Mouse (Mus musculus) embryonic fibroblast, embryonic 13.5 days (primary cell): ENCODE measurements around the gene 1500011B03Rik.

Experiments used
- CTCF ChIP-seq: IDR thresholded peaks from 2 replicates; pipeline ENCODE4 v1.5.1; 2011; ENCODE audit warnings: mild to moderate bottlenecking, control low read depth, low read length, moderate library complexity, borderline replicate concordance; ENCODE audit not compliant: insufficient read depth
- POLR2A ChIP-seq: IDR thresholded peaks from 2 replicates; pipeline ENCODE4 v1.6.1; 2011; ENCODE audit warnings: low read depth, mild to moderate bottlenecking, control low read depth, low read length, moderate library complexity

DNA sequence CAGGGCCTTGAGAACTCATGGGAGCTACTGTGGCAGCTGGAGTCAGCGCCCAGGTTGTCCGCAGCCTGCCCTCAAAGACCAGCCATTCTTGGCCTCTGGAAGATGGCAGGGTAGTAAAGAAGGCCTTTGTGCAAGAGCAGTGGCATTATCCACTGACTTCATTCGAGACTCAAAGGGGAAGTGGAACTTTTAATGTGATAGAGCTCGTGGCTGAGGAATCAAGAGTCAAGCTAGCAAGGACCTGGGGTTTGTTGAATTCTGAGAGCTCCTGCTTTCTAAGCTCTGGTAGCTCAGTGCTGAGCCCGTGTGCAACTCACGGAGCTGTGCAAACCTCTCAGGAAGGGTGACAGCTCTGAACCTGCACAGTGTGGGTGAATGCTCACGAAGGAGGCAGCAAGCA lies 42.4 kb downstream of the 1500011B03Rik start:
- no peak for TF ChIP-seq POLR2A
- no peak for TF ChIP-seq CTCF
